Mouse (Mus musculus) NIH3T3 (cell line): ENCODE data around the gene Poldip3.
A peak's percentile ranks its signal among the peaks of the same experiment; 100 is the strongest.

Source experiments
- DNase-seq: peaks from one replicate; pipeline ENCODE4 v3.0.0-alpha.2; 2012; ENCODE audit warnings: low read depth

Gene Poldip3

DNA sequence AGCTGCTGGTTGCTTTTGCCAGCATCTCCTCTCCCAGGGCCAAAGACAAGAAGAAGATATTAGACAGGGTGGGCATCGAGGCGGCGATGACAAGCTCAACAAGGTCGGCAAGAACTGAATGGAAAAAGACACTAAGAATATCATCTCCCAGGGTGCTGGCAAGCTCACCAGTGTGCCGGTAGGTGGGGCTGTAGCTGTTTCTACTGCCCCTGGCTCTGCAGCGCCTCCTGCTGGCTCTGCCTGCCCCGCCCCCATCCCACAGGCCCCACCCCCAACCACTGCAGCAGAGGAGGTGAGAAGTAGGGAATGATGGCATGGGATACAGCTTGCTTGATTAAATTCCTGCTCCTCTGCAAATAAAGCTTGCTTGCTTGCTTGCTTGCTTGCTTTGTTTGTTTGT lies 63.3 kb downstream of the Poldip3 start:
- DNase-seq, result peak; percentile 76

DNA sequence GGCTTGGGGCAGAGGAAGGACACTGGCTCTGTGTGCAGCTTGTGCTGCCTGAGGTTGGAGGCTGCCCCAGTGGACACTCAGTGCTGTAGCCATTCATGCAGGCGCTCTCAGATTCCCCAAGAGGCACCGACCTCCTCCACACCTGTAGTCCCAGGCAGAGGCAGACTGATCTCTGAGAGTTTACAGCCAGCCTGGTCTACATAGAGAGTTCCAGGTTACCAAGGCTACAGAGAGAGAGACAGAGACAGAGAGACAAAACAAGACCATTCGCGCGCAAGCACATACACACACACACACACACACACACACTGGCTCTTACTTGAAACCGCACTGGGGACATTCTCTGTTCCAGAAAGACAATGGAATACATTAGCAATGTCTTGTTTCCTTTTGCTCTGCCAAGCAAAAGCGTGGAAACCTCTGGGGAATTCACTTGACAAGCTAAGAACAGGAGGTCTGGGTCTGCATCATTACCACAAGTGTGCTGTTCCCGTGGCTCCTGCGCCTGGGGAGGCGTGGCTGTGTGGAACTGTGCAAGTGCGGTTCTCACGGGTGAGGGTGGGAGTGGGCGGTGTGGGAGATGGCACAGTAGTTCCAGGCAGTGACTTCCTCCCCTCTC lies 65.1 kb downstream of the Poldip3 start:
- peak; percentile 39 for DNase-seq

DNA sequence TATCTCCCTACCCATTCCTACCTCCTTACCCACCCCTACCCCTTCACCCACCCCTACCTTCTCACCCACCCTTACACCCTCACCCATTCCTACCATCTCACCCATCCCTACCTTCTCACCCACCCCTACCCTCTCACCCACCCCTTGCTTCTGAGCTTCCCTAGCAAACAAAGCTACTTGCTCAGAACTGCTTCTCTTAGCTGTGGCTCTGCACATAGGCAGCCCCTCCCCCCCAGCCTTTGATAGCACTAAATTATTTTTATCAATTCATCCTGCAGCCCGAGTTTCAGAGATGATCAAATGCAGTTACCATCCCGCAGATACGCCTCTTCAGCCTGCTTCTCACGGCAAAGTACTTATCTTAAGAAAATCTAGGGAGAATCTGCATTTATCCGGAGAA lies 65.7 kb downstream of the Poldip3 start:
- no peak for DNase-seq
